Mouse (Mus musculus): Measurements from ENCODE around the gene Polr1e.
"Not testable (repeated sequence)": the region's sequence is repeated elsewhere in the genome, so short reads cannot be mapped to it uniquely, and the experiment has no call there.

DNA sequence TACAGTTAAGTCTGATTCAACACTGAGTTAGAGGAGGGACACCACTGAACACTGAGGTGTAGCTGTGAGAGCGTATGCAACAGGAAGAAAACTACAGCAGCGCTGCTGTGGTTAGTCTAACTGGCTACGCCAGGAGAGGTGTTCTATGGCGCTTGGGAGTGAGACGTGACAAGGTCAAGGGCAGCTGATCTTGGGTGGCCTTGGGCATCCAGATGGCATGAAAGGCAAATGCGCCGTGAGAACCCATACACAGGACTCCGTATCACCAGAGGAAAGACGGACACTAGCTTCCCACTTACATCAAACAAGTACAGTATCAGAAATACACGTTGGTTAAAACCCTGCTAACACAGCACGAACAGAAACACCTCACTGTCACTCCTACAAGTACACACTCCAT lies 26.1 kb upstream of the Polr1e start:
- not testable (repeated sequence) for TF ChIP-seq CTCF (IDR thresholded peaks at IDR 0.05; ENCODE audit: low read depth, low read length); POLR2A (IDR thresholded peaks at IDR 0.05; ENCODE audit: borderline replicate concordance, low read depth, low read length)

Data from bone marrow macrophage, adult 2 months (primary cell).